Mouse (Mus musculus): Measurements from ENCODE around the gene Slc35f2. TPM values are rescaled to one million over a fixed set of nuclear protein-coding genes. Genes with fewer than 3 reads are reported as not detected.

Slc35f2 gene
- 27.6 and 29.0 TPM in 2 replicates for polyA plus RNA-seq (2015; fragmentation: Nextera tagmentation; extraction: Ambion mirVana)

DNA sequence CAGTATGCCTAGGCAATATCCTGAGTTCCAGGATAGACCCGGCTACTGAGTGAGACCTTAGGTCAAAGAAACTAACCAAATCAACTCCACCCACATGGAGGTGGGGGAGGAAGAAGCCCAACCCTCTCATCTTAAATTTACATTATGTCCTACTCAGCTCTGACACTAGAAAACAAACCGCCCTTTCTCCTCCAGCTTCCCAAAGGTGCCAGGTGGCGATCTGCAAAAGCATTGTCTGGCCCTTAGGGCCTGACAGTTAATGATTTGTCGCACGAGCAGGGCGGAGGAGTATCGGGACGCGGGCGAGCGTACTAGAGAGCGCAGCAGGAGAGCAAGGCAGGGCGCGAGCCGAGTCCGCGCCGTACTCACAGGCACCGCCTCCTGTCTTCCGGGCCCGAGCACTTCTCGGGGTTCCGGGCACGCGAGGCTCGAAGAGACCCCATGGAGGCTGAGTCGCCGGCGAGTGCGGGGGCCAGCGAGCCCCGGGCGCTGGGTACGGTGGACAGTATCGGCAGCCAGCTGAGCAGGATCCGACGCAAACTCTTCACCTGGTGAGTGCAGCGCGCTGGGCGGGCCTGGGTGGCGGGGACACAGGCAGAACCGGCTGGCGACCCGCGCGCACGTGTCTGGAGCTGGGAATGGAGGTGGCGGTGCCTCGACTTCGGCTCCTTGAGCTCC, at the start of gene Slc35f2:
Gene Slc35f2, plus strand, starts transcription at position 195 of the 678 bp plus-strand sequence.
- peaks cover 6% of the 10 kb centered on the region; the same call in 1 of the 2 replicates for H3K4me1 ChIP-seq (replicated peaks; ENCODE audit: insufficient read depth, low read length)
- no peaks in the 10 kb centered on the region for H3K27me3 ChIP-seq (ENCODE audit: insufficient read depth, low read length)
- TF ChIP-seq CTCF (IDR thresholded peaks at IDR 0.05; ENCODE audit: low read depth): no peak; the same call in 1 of the 2 replicates
- H3K36me3 ChIP-seq (ENCODE audit: insufficient read depth, low read length): no peaks in the 10 kb centered on the region
- DNase-seq (ENCODE audit: low spot score): peak; percentile 54
- under 1% methylated on average over 50 of the region's 50 CpGs for WGBS
- peak; percentile 87 for ATAC-seq (replicated peaks; ENCODE audit: low FRiP score, low read depth)
- peak within 1 kb of the TSS; percentile 87 for H3K27ac ChIP-seq
- peak within 1 kb of the TSS; percentile 54 for H3K4me3 ChIP-seq (replicated peaks; ENCODE audit: low read depth, low read length)
- no peaks in the 10 kb centered on the region for H3K9me3 ChIP-seq (replicated peaks; ENCODE audit: low read length)
- H3K9ac ChIP-seq (ENCODE audit: low read depth, low read length): peak within 1 kb of the TSS; percentile 56
- H3K4me2 ChIP-seq (ENCODE audit: low read length): peak within 1 kb of the TSS; percentile 85

DNA sequence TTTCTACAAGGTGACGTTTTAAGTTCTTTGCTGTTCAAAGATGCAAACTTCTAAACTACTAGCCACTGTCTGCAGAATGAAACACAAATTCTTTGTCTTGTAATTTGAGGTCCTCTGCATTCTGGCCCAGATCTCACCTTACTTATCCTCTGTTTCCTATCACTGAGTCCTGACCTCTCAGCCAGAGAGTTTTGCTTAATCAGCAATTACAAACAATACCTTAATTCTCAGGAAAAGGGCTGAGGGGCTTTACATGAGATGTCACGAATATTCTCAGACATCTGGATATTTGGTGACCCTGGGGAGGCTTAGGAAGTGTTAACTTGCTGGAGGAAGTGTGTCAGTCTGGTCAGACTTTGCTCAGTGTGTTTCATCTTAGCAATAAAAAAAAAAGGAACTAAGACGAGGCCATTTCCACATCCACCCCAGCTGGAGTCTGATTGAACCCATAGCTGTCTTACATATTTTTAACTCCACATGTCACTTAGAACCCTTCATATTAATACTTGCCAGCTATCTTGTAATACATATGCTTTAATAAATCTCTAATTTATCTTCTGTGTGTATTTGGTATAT, 30.4 kb upstream of the Slc35f2 start:
- no peaks in the 10 kb centered on the region for H3K4me1 ChIP-seq (replicated peaks; ENCODE audit: insufficient read depth, low read length)
- DNase-seq (ENCODE audit: low spot score): no peak
- H3K4me2 ChIP-seq (ENCODE audit: low read length): no peak overlapping the region
- H3K36me3 ChIP-seq (ENCODE audit: insufficient read depth, low read length): no peaks in the 10 kb centered on the region
- no peak for ATAC-seq (replicated peaks; ENCODE audit: low FRiP score, low read depth)
- H3K27me3 ChIP-seq (ENCODE audit: insufficient read depth, low read length): no peaks in the 10 kb centered on the region
- H3K9me3 ChIP-seq (replicated peaks; ENCODE audit: low read length): no peaks in the 10 kb centered on the region
- H3K9ac ChIP-seq (ENCODE audit: low read depth, low read length): no peak overlapping the region
- no peak for TF ChIP-seq CTCF (IDR thresholded peaks at IDR 0.05; ENCODE audit: low read depth)
- 48% methylated on average over 3 of the region's 3 CpGs for WGBS
- H3K4me3 ChIP-seq (replicated peaks; ENCODE audit: low read depth, low read length): no peak overlapping the region
- no peak overlapping the region for H3K27ac ChIP-seq

DNA sequence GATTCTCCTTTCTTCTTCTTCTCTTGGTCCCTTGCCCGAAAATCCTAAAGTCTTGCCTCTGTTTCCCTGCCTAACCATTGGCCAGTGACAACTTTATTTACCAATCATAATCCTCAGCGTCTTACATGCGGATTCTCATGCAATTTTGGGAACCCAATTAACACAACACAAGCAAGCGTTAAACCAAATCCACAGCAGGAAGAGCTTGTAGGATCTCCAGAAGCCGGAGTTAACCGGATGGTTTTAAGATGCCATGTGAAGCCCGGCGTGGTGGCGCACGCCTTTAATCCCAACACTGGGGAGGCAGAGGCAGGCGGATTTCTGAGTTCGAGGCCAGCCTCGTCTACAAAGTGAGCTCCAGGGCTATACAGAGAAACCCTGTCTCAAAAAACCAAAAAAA, 20.9 kb upstream of the Slc35f2 start:
- Histone ChIP-seq H3K27ac (no peak overlapping the region), H3K9ac (ENCODE audit: low read depth, low read length) (no peak overlapping the region), H3K4me2 (ENCODE audit: low read length) (no peak overlapping the region), H3K36me3 (ENCODE audit: insufficient read depth, low read length) (no peaks in the 10 kb centered on the region), H3K4me3 (replicated peaks; ENCODE audit: low read depth, low read length) (no peak overlapping the region), H3K9me3 (replicated peaks; ENCODE audit: low read length) (no peaks in the 10 kb centered on the region), H3K4me1 (replicated peaks; ENCODE audit: insufficient read depth, low read length) (no peaks in the 10 kb centered on the region), H3K27me3 (ENCODE audit: insufficient read depth, low read length) (no peaks in the 10 kb centered on the region)
- 90% methylated on average over 13 of the region's 13 CpGs for WGBS
- DNase-seq (ENCODE audit: low spot score): no peak
- TF ChIP-seq CTCF (IDR thresholded peaks at IDR 0.05; ENCODE audit: low read depth): no peak
- no peak for ATAC-seq (replicated peaks; ENCODE audit: low FRiP score, low read depth)

DNA sequence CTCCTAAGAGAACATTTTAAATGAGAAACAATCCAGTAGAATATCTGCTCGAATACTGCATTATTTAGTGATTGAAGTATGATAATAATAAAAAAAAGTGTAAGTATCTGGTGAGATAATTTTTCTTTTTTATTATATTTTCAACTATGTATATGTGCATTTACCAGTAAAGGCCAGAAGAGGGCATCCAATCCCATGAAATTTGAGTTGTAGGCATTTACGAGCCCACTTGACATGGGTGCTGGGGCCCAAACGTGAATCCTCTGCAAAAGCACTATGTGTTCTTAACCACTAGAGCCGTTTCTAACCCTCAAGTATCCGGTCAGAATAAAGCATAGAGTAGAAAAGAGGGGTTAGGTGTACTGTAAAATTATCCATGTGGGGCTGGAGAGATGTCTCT, 20.4 kb upstream of the Slc35f2 start:
- ATAC-seq (replicated peaks; ENCODE audit: low FRiP score, low read depth) (no peak), DNase-seq (ENCODE audit: low spot score) (no peak)
- no peak overlapping the region for H3K27ac ChIP-seq
- H3K4me1 ChIP-seq (replicated peaks; ENCODE audit: insufficient read depth, low read length): no peaks in the 10 kb centered on the region
- no peak overlapping the region for H3K4me2 ChIP-seq (ENCODE audit: low read length)
- H3K9me3 ChIP-seq (replicated peaks; ENCODE audit: low read length): no peaks in the 10 kb centered on the region
- H3K27me3 ChIP-seq (ENCODE audit: insufficient read depth, low read length): no peaks in the 10 kb centered on the region
- TF ChIP-seq CTCF (IDR thresholded peaks at IDR 0.05; ENCODE audit: low read depth): peak; percentile 60
- 43% methylated on average over 5 of the region's 5 CpGs for WGBS
- no peaks in the 10 kb centered on the region for H3K36me3 ChIP-seq (ENCODE audit: insufficient read depth, low read length)
- no peak overlapping the region for H3K4me3 ChIP-seq (replicated peaks; ENCODE audit: low read depth, low read length)
- H3K9ac ChIP-seq (ENCODE audit: low read depth, low read length): no peak overlapping the region

DNA sequence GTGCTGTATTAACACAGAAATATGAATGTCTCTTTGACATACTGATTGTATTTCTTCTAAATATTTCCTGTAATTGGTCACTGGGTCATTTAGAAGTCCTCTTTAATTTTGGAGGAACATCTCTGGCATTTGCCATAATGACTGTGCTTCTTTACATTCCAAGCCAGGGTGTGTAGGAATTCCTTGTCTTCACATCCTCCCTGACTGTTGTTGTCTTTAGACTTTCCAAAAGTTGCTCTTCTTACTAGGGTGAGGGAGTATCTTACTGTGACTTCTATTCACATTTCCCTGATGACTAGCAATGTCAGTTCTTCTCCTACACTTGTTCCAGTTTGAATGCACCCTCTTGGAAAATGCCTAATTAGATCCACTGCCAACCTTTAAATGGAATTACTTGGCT, 16.5 kb upstream of the Slc35f2 start:
- no peak for ATAC-seq (replicated peaks; ENCODE audit: low FRiP score, low read depth)
- Histone ChIP-seq H3K9me3 (replicated peaks; ENCODE audit: low read length) (no peaks in the 10 kb centered on the region), H3K4me1 (replicated peaks; ENCODE audit: insufficient read depth, low read length) (no peaks in the 10 kb centered on the region), H3K4me3 (replicated peaks; ENCODE audit: low read depth, low read length) (no peak overlapping the region), H3K27ac (no peak overlapping the region), H3K4me2 (ENCODE audit: low read length) (no peak overlapping the region), H3K36me3 (ENCODE audit: insufficient read depth, low read length) (no peaks in the 10 kb centered on the region), H3K27me3 (ENCODE audit: insufficient read depth, low read length) (no peaks in the 10 kb centered on the region), H3K9ac (ENCODE audit: low read depth, low read length) (no peak overlapping the region)
- DNase-seq (ENCODE audit: low spot score): no peak
- TF ChIP-seq CTCF (IDR thresholded peaks at IDR 0.05; ENCODE audit: low read depth): no peak

DNA sequence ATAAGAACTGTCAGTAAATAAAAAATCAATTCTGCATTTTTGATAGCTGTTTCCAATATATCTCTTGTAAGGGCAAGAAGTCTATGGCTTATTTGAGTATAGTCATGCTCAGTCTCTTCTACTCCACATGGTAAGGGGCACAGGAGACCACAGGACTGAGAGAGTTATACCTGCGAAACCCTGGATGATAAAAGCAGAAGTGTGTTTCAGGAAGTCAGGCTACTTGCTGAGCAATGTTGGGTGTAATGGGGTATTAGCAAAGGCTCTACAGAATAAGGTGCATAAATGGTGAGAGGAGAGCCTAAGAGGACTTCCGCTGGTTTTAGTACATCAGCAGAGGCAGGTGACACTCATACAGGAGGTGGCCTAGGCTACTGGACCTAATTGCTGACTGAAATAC, 13.2 kb upstream of the Slc35f2 start:
- Histone ChIP-seq H3K27ac (no peak overlapping the region), H3K9ac (ENCODE audit: low read depth, low read length) (no peak overlapping the region), H3K4me2 (ENCODE audit: low read length) (no peak overlapping the region), H3K4me1 (replicated peaks; ENCODE audit: insufficient read depth, low read length) (no peaks in the 10 kb centered on the region), H3K36me3 (ENCODE audit: insufficient read depth, low read length) (no peaks in the 10 kb centered on the region), H3K27me3 (ENCODE audit: insufficient read depth, low read length) (no peaks in the 10 kb centered on the region), H3K4me3 (replicated peaks; ENCODE audit: low read depth, low read length) (no peak overlapping the region), H3K9me3 (replicated peaks; ENCODE audit: low read length) (no peaks in the 10 kb centered on the region)
- 92% methylated on average over 2 of the region's 2 CpGs for WGBS
- TF ChIP-seq CTCF (IDR thresholded peaks at IDR 0.05; ENCODE audit: low read depth): no peak
- DNase-seq (ENCODE audit: low spot score): no peak
- ATAC-seq (replicated peaks; ENCODE audit: low FRiP score, low read depth): no peak
